Comparison of ENCODE assay signal across 8 mouse cellular contexts in genomic region chr7:19420821-19421636, GRCm38 (mm10). TPM values are rescaled to one million over a fixed set of nuclear protein-coding genes. Genes with fewer than 3 reads are reported as not detected.
A peak's percentile ranks its signal among the peaks of the same experiment; 100 is the strongest.
DNase-seq lines count a peak whose midpoint lies in the region; ATAC-seq and TF ChIP-seq lines count a peak whose summit lies in the region.

No protein-coding gene starts in this region.

- H3K27me3 ChIP-seq in embryonic facial prominence, embryonic 11.5 days (ENCODE audit: control insufficient read depth, insufficient read depth, low read length), result peaks cover 25% of the 10 kb centered on the region
- peaks cover 67% of the 10 kb centered on the region for H3K27me3 ChIP-seq in limb, embryonic 10.5 days (ENCODE audit: low read depth, poor library complexity, severe bottlenecking)
- H3K27me3 ChIP-seq in midbrain, embryonic 13.5 days, result peaks cover 59% of the 10 kb centered on the region
- peaks cover 8% of the 10 kb centered on the region for H3K27me3 ChIP-seq in small intestine, adult 2 months (ENCODE audit: control insufficient read depth, insufficient read depth, low read length)

- no peak for TF ChIP-seq CTCF in small intestine, adult 2 months (IDR thresholded peaks at IDR 0.05; ENCODE audit: extremely low read depth, insufficient read length, insufficient replicate concordance, low read depth, low read length)

- peak overlapping the region; percentile 54 for H3K4me2 ChIP-seq in embryonic facial prominence, embryonic 11.5 days (ENCODE audit: low read depth, low read length)
- H3K4me2 ChIP-seq in midbrain, embryonic 13.5 days (replicated peaks), result peak overlapping the region; percentile 69

- peak; percentile 91 for ATAC-seq in embryonic facial prominence, embryonic 11.5 days (replicated peaks; ENCODE audit: insufficient number of reproducible peaks, low FRiP score, low TSS enrichment, low read depth)
- ATAC-seq in midbrain, embryonic 13.5 days, result peak; percentile 97

- no peak overlapping the region for H3K27ac ChIP-seq in embryonic facial prominence, embryonic 11.5 days (replicated peaks; ENCODE audit: low read depth, low read length)
- H3K27ac ChIP-seq in limb, embryonic 10.5 days, result no peak overlapping the region
- no peak overlapping the region for H3K27ac ChIP-seq in midbrain, embryonic 13.5 days
- H3K27ac ChIP-seq in small intestine, adult 2 months (ENCODE audit: insufficient read depth, low read depth, low read length), result no peak overlapping the region

- 11% methylated on average over 43 of the region's 43 CpGs for whole genome bisulfite sequencing in embryonic facial prominence, embryonic 11.5 days
- WGBS in limb, embryonic 10.5 days, result 12% methylated on average over 43 of the region's 43 CpGs
- WGBS in midbrain, embryonic 13.5 days, result 12% methylated on average over 43 of the region's 43 CpGs
- WGBS in small intestine, adult 2 months, result 8% methylated on average over 43 of the region's 43 CpGs

- H3K9me3 ChIP-seq in embryonic facial prominence, embryonic 11.5 days (replicated peaks; ENCODE audit: control insufficient read depth, low read length), result no peaks in the 10 kb centered on the region
- H3K9me3 ChIP-seq in limb, embryonic 10.5 days (replicated peaks), result 0 out of 2 replicates have a peak, but pooled peaks cover 2% of the 10 kb centered on the region
- no peaks in the 10 kb centered on the region for H3K9me3 ChIP-seq in midbrain, embryonic 13.5 days

- no peaks in the 10 kb centered on the region; the same call in 1 of the 2 replicates for H3K4me1 ChIP-seq in embryonic facial prominence, embryonic 11.5 days (ENCODE audit: control insufficient read depth, insufficient read depth, low read length)
- H3K4me1 ChIP-seq in limb, embryonic 10.5 days, result peaks cover 13% of the 10 kb centered on the region
- 0 out of 2 replicates have a peak, but pooled peaks cover 5% of the 10 kb centered on the region for H3K4me1 ChIP-seq in midbrain, embryonic 13.5 days (replicated peaks)
- H3K4me1 ChIP-seq in small intestine, adult 2 months (ENCODE audit: control insufficient read depth, insufficient read depth, insufficient read length, low read length), result peaks cover 9% of the 10 kb centered on the region

- TF ChIP-seq POLR2A in small intestine, adult 2 months (IDR thresholded peaks at IDR 0.05; ENCODE audit: low read depth, low read length), result no peak

- peak overlapping the region; percentile 29 for H3K4me3 ChIP-seq in embryonic facial prominence, embryonic 11.5 days (ENCODE audit: low read depth, low read length)
- peak overlapping the region; percentile 49 for H3K4me3 ChIP-seq in limb, embryonic 10.5 days
- peak overlapping the region; percentile 46 for H3K4me3 ChIP-seq in midbrain, embryonic 13.5 days (replicated peaks)
- peak overlapping the region; percentile 66 for H3K4me3 ChIP-seq in small intestine, adult 2 months (ENCODE audit: low read depth, low read length)

- peak; percentile 89 for DNase-seq in adrenal gland, postnatal 25 days
- peak; percentile 91 for DNase-seq in embryonic facial prominence, embryonic 11.5 days (ENCODE audit: low spot score)
- DNase-seq in heart, adult 11 months, result peak; percentile 99
- peak; percentile 88 for DNase-seq in kidney, adult 18-20 months
- DNase-seq in limb, embryonic 10.5 days (ENCODE audit: low spot score), result peak; percentile 86
- no peak for DNase-seq in adipocyte (ENCODE audit: low spot score)

- no peak overlapping the region for H3K9ac ChIP-seq in embryonic facial prominence, embryonic 11.5 days (replicated peaks; ENCODE audit: low read length)
- H3K9ac ChIP-seq in midbrain, embryonic 13.5 days (replicated peaks), result peak overlapping the region; percentile 46; the same call in 1 of the 2 replicates

- H3K36me3 ChIP-seq in embryonic facial prominence, embryonic 11.5 days (replicated peaks; ENCODE audit: control insufficient read depth, insufficient read depth, low read depth, low read length), result no peaks in the 10 kb centered on the region; the same call in 1 of the 2 replicates
- H3K36me3 ChIP-seq in limb, embryonic 10.5 days, result peaks cover 13% of the 10 kb centered on the region
- peaks cover 15% of the 10 kb centered on the region for H3K36me3 ChIP-seq in midbrain, embryonic 13.5 days
- H3K36me3 ChIP-seq in small intestine, adult 2 months (ENCODE audit: control insufficient read depth, insufficient read depth, low read length), result peaks cover 6% of the 10 kb centered on the region

RNA-seq across cellular contexts. Expression of gene Ckm, which starts 16.5 kb away (rescaled TPM):
- total RNA-seq in adrenal gland, postnatal 25 days (2021), result 1.1 TPM in 1 of 2 replicates, not detected in the other
- 0.17 TPM in 1 of 2 replicates, not detected in the other for polyA plus RNA-seq in embryonic facial prominence, embryonic 11.5 days (2014; fragmentation: Nextera tagmentation; extraction: Ambion mirVana)
- polyA plus RNA-seq in limb, embryonic 10.5 days (2016; fragmentation: Nextera tagmentation; extraction: Ambion mirVana), result not detected in 2 replicates
- polyA plus RNA-seq in midbrain, embryonic 13.5 days (2015; fragmentation: Nextera tagmentation; extraction: Ambion mirVana), result 0.07 TPM in 1 of 2 replicates, not detected in the other
- polyA plus RNA-seq in small intestine, adult 2 months (2012; rRNA removed), result 31.9 and 45.3 TPM in 2 replicates

RNA-seq across cellular contexts. Expression of gene Klc3, which starts 17.1 kb away (rescaled TPM):
- total RNA-seq in adrenal gland, postnatal 25 days (2021), result 1.9 and 2.9 TPM in 2 replicates
- polyA plus RNA-seq in embryonic facial prominence, embryonic 11.5 days (2014; fragmentation: Nextera tagmentation; extraction: Ambion mirVana), result 3.9 and 5.6 TPM in 2 replicates
- 3.3 and 4.4 TPM in 2 replicates for polyA plus RNA-seq in limb, embryonic 10.5 days (2016; fragmentation: Nextera tagmentation; extraction: Ambion mirVana)
- 1.1 and 1.2 TPM in 2 replicates for polyA plus RNA-seq in midbrain, embryonic 13.5 days (2015; fragmentation: Nextera tagmentation; extraction: Ambion mirVana)
- 2.6 and 3.5 TPM in 2 replicates for polyA plus RNA-seq in small intestine, adult 2 months (2012; rRNA removed)

RNA-seq across cellular contexts. Expression of gene Mark4, which starts 37.6 kb away (rescaled TPM):
- total RNA-seq in adrenal gland, postnatal 25 days (2021), result 56.0 and 69.2 TPM in 2 replicates
- 7.9 and 8.6 TPM in 2 replicates for polyA plus RNA-seq in embryonic facial prominence, embryonic 11.5 days (2014; fragmentation: Nextera tagmentation; extraction: Ambion mirVana)
- 7.6 and 8.0 TPM in 2 replicates for polyA plus RNA-seq in limb, embryonic 10.5 days (2016; fragmentation: Nextera tagmentation; extraction: Ambion mirVana)
- 13.9 and 16.3 TPM in 2 replicates for polyA plus RNA-seq in midbrain, embryonic 13.5 days (2015; fragmentation: Nextera tagmentation; extraction: Ambion mirVana)
- polyA plus RNA-seq in small intestine, adult 2 months (2012; rRNA removed), result 11.6 and 27.4 TPM in 2 replicates

RNA-seq across cellular contexts. Expression of gene Ercc2, which starts 39.2 kb away (rescaled TPM):
- total RNA-seq in adrenal gland, postnatal 25 days (2021), result 34.8 and 42.9 TPM in 2 replicates
- 7.1 and 8.2 TPM in 2 replicates for polyA plus RNA-seq in embryonic facial prominence, embryonic 11.5 days (2014; fragmentation: Nextera tagmentation; extraction: Ambion mirVana)
- 25.6 and 26.6 TPM in 2 replicates for polyA plus RNA-seq in limb, embryonic 10.5 days (2016; fragmentation: Nextera tagmentation; extraction: Ambion mirVana)
- 27.6 and 28.9 TPM in 2 replicates for polyA plus RNA-seq in midbrain, embryonic 13.5 days (2015; fragmentation: Nextera tagmentation; extraction: Ambion mirVana)
- 21.0 and 31.2 TPM in 2 replicates for polyA plus RNA-seq in small intestine, adult 2 months (2012; rRNA removed)

RNA-seq across cellular contexts. Expression of gene Exoc3l2, which starts 42.1 kb away (rescaled TPM):
- total RNA-seq in adrenal gland, postnatal 25 days (2021), result 31.9 and 38.0 TPM in 2 replicates
- polyA plus RNA-seq in embryonic facial prominence, embryonic 11.5 days (2014; fragmentation: Nextera tagmentation; extraction: Ambion mirVana), result 1.2 and 1.7 TPM in 2 replicates
- polyA plus RNA-seq in limb, embryonic 10.5 days (2016; fragmentation: Nextera tagmentation; extraction: Ambion mirVana), result 1.2 and 1.7 TPM in 2 replicates
- polyA plus RNA-seq in midbrain, embryonic 13.5 days (2015; fragmentation: Nextera tagmentation; extraction: Ambion mirVana), result 0.24 and 0.32 TPM in 2 replicates
- polyA plus RNA-seq in small intestine, adult 2 months (2012; rRNA removed), result 6.5 and 12.0 TPM in 2 replicates

Comparison
In these comparisons a context has a peak if more than half of its experiments do, and no peak if none do; other contexts are left out.
1. RNA of gene Ckm, which starts 16.5 kb away (polyA plus RNA-seq): 31.9 to 45.3 TPM in small intestine, adult 2 months; 0.17 TPM in embryonic facial prominence, embryonic 11.5 days, 0.07 TPM in midbrain, embryonic 13.5 days and not detected in limb, embryonic 10.5 days; every median in the first group is over 10 times any median in the second.
2. Peak in every context shown above with its lines, with median percentiles within 50 percentile points of each other: H3K4me3 ChIP-seq.